Mouse (Mus musculus) thymus, adult 2 months (tissue): ENCODE data around the gene Fggy.

Experiments used
- CTCF ChIP-seq: fragments of 200-500 bp; IDR thresholded peaks from 2 replicates; pipeline ENCODE4 v1.5.1; 2012; ENCODE audit warnings: mild to moderate bottlenecking, control low read depth, low read length, moderate library complexity, borderline replicate concordance; ENCODE audit not compliant: control insufficient read depth, poor library complexity, insufficient read depth; ENCODE audit errors: extremely low read depth
- POLR2A ChIP-seq: fragments of 200-500 bp; IDR thresholded peaks from 2 replicates; pipeline ENCODE4 v1.6.1; 2012; ENCODE audit warnings: mild to moderate bottlenecking, low read length, control low read depth, moderate library complexity; ENCODE audit not compliant: control insufficient read depth, poor library complexity, insufficient read depth; ENCODE audit errors: extremely low read depth

DNA sequence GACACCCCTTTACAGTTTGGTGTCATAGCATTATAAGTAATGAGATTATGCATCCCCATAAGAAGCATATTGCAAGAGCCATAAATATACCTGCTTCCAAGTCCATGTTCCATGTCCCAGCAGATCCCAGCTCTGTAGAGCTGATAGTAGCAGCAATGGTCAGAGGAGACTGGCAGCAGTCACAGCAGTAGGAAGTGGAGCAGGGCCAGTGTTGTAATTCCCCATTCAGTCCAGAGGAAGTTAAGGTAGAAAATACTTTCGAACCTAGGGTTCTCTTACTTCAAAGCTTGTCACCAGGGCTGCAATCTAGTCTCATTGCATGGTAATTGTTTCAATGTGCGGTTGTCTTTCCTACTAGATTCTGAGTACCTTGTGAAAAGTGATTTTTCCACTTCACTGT is 112.0 kb downstream of the Fggy start:
- TF ChIP-seq CTCF (no peak), POLR2A (no peak)
